Mouse (Mus musculus) adrenal gland, adult 10 weeks (tissue): Measurements from ENCODE around the gene Chst11. TPM values are rescaled to one million over a fixed set of nuclear protein-coding genes. Genes with fewer than 3 reads are reported as not detected.

ENCODE experiments used
- polyA plus RNA-seq: library from polyadenylated mRNA; stranded (reverse); fragments of 350-450 nt; fragmentation: Illumina TruSeq; extraction: RNeasy Lipid Tissue Mini Kit (QIAGEN cat#74804); gene quantifications from one replicate; pipeline ENCODE4 v1.2.3, GENCODE M21; 2014; ENCODE audit warnings: low read depth, low replicate concordance

Chst11 gene
- 86.5 TPM for polyA plus RNA-seq

GRCm38 (mm10) chr10:82984950-82985699 lies at the start of gene Chst11:
Chst11 (plus strand) TSS chr10:82985498.

Other genes starting within 250 kb of the Chst11 start
- gene Nfyb, start 221.4 kb upstream of the Chst11 start, polyA plus RNA-seq, result 32.2 TPM
- 98.3 TPM for gene Txnrd1, start 151.5 kb upstream of the Chst11 start, polyA plus RNA-seq
- gene Eid3, start 118.9 kb upstream of the Chst11 start, polyA plus RNA-seq, result not detected